Mouse (Mus musculus): ENCODE data around the gene Mum1.

DNA sequence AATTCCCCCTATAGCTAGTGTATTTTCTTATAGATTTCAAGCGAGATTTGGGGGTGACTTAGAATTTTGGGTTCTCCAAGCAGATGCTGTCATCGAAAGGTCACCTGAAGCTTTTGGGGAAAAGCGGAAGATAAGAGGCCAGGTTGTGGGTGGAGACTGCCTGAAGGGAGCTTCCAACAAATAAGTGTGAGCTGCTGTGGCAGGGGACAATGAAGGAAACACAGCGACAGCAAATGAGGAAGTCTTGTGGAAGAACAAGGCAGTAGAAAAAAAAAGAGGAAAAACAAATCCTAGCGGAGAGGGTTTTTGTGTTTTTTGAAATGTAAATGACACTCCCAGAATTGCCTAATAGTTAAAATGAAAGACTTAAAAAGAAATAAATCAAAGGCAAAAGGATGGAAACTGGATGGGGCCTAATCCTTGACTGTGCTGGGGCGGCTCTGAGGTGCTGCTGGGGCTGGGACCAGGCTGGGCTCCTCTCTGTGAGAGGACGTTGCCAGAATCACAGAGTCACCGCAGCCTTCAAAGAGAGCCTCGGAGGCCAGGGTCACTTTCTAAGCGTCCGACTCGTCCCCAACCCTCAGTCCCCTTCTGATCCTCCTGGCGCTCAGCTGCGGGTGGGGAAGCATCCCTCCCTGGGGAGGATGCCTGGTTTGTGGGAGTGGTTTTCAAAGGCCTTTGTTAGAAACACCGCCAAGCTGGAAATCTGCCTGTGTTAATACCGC is 11.0 kb upstream of the Mum1 start:
- TF ChIP-seq CTCF (IDR thresholded peaks at IDR 0.05; ENCODE audit: low read depth) = no peak
- TF ChIP-seq EP300 (optimal IDR thresholded peaks at IDR 0.05) = no peak
